Mouse (Mus musculus): ENCODE results near the gene Nos1ap. TPM values are rescaled to one million over a fixed set of nuclear protein-coding genes. Genes with fewer than 3 reads are reported as not detected.
A peak's percentile ranks its signal among the peaks of the same experiment; 100 is the strongest.

Nos1ap gene
- total and polyA plus RNA-seq, 2 experiments from 2014 or later: 18.4 to 24.0 TPM

- H3K9ac ChIP-seq (replicated peaks; ENCODE audit: low read length, poor library complexity, severe bottlenecking): no peak overlapping the region
- ATAC-seq (ENCODE audit: low FRiP score) (no peak), DNase-seq (ENCODE audit: low spot score) (no peak)
- H3K9me3 ChIP-seq (ENCODE audit: low read length): no peaks in the 10 kb centered on the region
- no peak for TF ChIP-seq CTCF (IDR thresholded peaks at IDR 0.05)
- no peak overlapping the region for H3K27ac ChIP-seq (ENCODE audit: low read depth, low read length)
- H3K27me3 ChIP-seq (ENCODE audit: insufficient read depth, low read length): no peaks in the 10 kb centered on the region
- H3K4me1 ChIP-seq (ENCODE audit: insufficient read depth, low read length): peaks cover 3% of the 10 kb centered on the region; the same call in 1 of the 2 replicates
- 91% methylated on average over 2 of the region's 2 CpGs for WGBS
- H3K4me3 ChIP-seq (ENCODE audit: low read depth, low read length): no peak overlapping the region
- no peaks in the 10 kb centered on the region for H3K36me3 ChIP-seq (ENCODE audit: insufficient read depth, low read length)
- no peak overlapping the region for H3K4me2 ChIP-seq (ENCODE audit: low read depth, low read length, poor library complexity, severe bottlenecking)
Observed at GRCm38 (mm10) chr1:170373750-170374149, 215.9 kb downstream of the Nos1ap start.

GRCm38 (mm10) chr1:170371191-170371792 is 218.4 kb downstream of the Nos1ap start:
- no peak for TF ChIP-seq CTCF (IDR thresholded peaks at IDR 0.05)
- DNase-seq (ENCODE audit: low spot score) (no peak), ATAC-seq (ENCODE audit: low FRiP score) (no peak)
- 83% methylated on average over 4 of the region's 4 CpGs for WGBS
- Histone ChIP-seq H3K36me3 (ENCODE audit: insufficient read depth, low read length) (no peaks in the 10 kb centered on the region), H3K4me1 (ENCODE audit: insufficient read depth, low read length) (peaks cover 3% of the 10 kb centered on the region; the same call in 1 of the 2 replicates), H3K4me3 (ENCODE audit: low read depth, low read length) (no peak overlapping the region), H3K27ac (ENCODE audit: low read depth, low read length) (no peak overlapping the region), H3K27me3 (ENCODE audit: insufficient read depth, low read length) (no peaks in the 10 kb centered on the region), H3K4me2 (ENCODE audit: low read depth, low read length, poor library complexity, severe bottlenecking) (no peak overlapping the region), H3K9me3 (ENCODE audit: low read length) (no peaks in the 10 kb centered on the region), H3K9ac (replicated peaks; ENCODE audit: low read length, poor library complexity, severe bottlenecking) (no peak overlapping the region)

GRCm38 (mm10) chr1:170368864-170369263 is 220.8 kb downstream of the Nos1ap start:
- 92% methylated on average over 7 of the region's 7 CpGs for WGBS

GRCm38 (mm10) chr1:170366981-170367700 is 222.5 kb downstream of the Nos1ap start:
- Histone ChIP-seq H3K27me3 (ENCODE audit: insufficient read depth, low read length) (no peaks in the 10 kb centered on the region), H3K9me3 (ENCODE audit: low read length) (no peaks in the 10 kb centered on the region), H3K36me3 (ENCODE audit: insufficient read depth, low read length) (no peaks in the 10 kb centered on the region), H3K4me3 (ENCODE audit: low read depth, low read length) (no peak overlapping the region), H3K4me1 (ENCODE audit: insufficient read depth, low read length) (no peaks in the 10 kb centered on the region), H3K27ac (ENCODE audit: low read depth, low read length) (no peak overlapping the region), H3K9ac (replicated peaks; ENCODE audit: low read length, poor library complexity, severe bottlenecking) (no peak overlapping the region), H3K4me2 (ENCODE audit: low read depth, low read length, poor library complexity, severe bottlenecking) (no peak overlapping the region)
- DNase-seq (ENCODE audit: low spot score) (peak; percentile 49), ATAC-seq (ENCODE audit: low FRiP score) (no peak)
- 23% methylated on average over 7 of the region's 7 CpGs for WGBS
- TF ChIP-seq CTCF (IDR thresholded peaks at IDR 0.05): no peak

More at GRCm38 (mm10) chr1:170368864-170369263, 220.8 kb downstream of the Nos1ap start:
- no peaks in the 10 kb centered on the region for H3K4me1 ChIP-seq (ENCODE audit: insufficient read depth, low read length)
- ATAC-seq (ENCODE audit: low FRiP score) (no peak), DNase-seq (ENCODE audit: low spot score) (no peak)
- no peak overlapping the region for H3K4me2 ChIP-seq (ENCODE audit: low read depth, low read length, poor library complexity, severe bottlenecking)
- no peak for TF ChIP-seq CTCF (IDR thresholded peaks at IDR 0.05)
- no peak overlapping the region for H3K9ac ChIP-seq (replicated peaks; ENCODE audit: low read length, poor library complexity, severe bottlenecking)
- H3K9me3 ChIP-seq (ENCODE audit: low read length): no peaks in the 10 kb centered on the region
- no peak overlapping the region for H3K27ac ChIP-seq (ENCODE audit: low read depth, low read length)
- H3K4me3 ChIP-seq (ENCODE audit: low read depth, low read length): no peak overlapping the region
- H3K36me3 ChIP-seq (ENCODE audit: insufficient read depth, low read length): no peaks in the 10 kb centered on the region
- H3K27me3 ChIP-seq (ENCODE audit: insufficient read depth, low read length): no peaks in the 10 kb centered on the region

GRCm38 (mm10) chr1:170363746-170364145 is 225.9 kb downstream of the Nos1ap start:
- H3K4me3 ChIP-seq (ENCODE audit: low read depth, low read length): no peak overlapping the region
- no peaks in the 10 kb centered on the region for H3K27me3 ChIP-seq (ENCODE audit: insufficient read depth, low read length)
- no peak overlapping the region for H3K27ac ChIP-seq (ENCODE audit: low read depth, low read length)
- no peak for TF ChIP-seq CTCF (IDR thresholded peaks at IDR 0.05)
- DNase-seq (ENCODE audit: low spot score) (no peak), ATAC-seq (ENCODE audit: low FRiP score) (no peak)
- no peak overlapping the region for H3K9ac ChIP-seq (replicated peaks; ENCODE audit: low read length, poor library complexity, severe bottlenecking)
- WGBS: 79% methylated on average over 3 of the region's 3 CpGs
- no peaks in the 10 kb centered on the region for H3K36me3 ChIP-seq (ENCODE audit: insufficient read depth, low read length)
- no peaks in the 10 kb centered on the region for H3K9me3 ChIP-seq (ENCODE audit: low read length)
- H3K4me1 ChIP-seq (ENCODE audit: insufficient read depth, low read length): no peaks in the 10 kb centered on the region
- H3K4me2 ChIP-seq (ENCODE audit: low read depth, low read length, poor library complexity, severe bottlenecking): no peak overlapping the region
